Mouse (Mus musculus): ENCODE data around the gene Hcrtr1.

Hcrtr1 gene

DNA sequence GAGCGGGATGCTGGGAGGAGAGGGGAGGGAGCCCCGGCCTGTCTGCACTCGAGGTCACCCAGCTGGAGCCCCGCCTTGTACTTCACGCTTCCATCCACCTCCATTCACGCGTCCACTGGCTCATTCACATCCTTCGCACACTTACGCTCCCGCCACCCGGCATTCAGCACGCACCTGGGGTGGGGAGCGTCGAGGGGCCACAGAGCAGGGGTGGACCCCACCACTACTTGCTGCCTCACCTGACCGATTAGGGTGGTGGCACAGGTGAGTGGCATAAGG is at the start of gene Hcrtr1:
Gene Hcrtr1, minus strand, starts transcription at position 146 of the 279 bp plus-strand sequence.
- no peak for DNase-seq

DNA sequence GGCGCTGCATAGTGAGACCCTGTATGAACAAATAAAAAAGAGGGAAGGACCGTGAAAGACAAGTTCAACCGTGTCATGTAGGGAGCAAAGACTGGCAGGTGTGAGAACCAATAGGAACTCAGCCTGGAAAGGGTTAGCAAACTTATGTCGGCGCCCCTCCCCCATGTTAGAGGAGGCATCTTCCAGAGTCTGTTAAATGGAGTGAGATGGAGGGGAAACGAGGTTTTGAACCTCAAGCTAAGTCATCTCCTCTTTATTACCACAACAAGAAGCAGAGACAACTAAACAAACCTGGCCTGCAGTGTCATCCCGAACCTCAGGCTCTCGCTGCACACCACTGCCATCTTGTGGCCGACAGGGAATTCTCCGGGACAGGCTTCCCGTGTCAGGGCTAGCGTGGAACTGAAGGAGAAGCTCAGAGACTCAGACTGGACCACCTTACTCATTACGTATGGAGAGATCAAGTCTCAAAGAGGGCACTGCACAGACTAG is 49.7 kb upstream of the Hcrtr1 start:
- peak; percentile 35 to 67 for DNase-seq

DNA sequence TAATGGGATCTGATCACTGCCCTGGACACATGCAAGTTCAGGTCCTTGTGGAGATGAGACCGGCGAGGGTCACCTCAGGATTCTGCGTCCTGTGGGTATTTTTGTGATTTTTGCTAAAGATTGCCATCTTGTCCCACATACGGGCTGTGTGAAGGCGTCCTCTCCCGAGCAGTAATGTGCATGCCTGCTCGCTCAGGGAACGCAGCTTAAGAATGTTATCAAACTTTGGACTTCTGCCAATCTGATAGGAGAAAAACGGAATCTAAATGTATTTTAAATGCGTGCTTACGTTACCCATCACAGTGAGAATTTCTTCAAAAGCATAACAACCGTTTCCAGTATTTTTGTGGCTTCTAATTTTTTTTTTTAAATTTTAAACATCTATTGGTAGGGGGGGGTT is 47.7 kb upstream of the Hcrtr1 start:
- DNase-seq = no peak

DNA sequence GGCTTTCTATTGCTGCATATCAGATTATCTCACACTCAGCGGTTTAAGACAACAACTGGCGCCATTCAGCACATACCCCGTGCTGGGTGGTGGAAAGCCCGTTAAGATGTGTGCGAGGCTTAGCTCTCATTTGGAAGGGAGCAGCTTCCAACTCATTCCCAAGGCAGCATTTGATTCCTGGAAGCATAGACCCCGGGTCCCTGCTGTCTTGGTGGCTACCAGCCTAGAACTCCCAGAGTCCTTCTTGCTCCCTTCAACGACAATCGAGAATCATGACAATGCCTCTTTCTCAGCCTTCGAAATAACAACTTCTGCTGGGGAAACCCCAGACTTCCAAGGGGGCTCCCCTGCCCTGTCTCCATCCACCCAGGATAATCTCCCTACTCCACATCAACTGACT is 47.3 kb upstream of the Hcrtr1 start:
- DNase-seq = no peak

DNA sequence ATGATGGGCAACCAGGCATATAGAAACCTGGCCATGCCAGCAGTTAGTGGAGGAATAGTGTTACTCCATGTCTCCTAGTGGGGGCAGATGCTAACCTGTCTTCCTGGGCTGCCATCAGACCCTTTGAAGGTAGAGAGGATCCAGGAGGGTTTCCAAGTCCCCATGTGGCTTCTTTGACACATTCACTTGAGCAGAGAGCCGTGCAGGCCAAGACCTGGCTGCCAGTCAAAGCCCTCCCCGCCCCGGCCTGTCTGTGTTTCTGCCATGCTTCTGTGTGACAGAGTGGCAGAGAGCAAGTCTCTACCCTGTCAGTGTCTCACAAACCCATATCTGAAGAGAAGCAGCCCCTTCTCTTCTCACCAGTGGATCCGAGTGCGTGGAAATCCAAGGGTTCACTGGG is 44.7 kb upstream of the Hcrtr1 start:
- DNase-seq = no peak

DNA sequence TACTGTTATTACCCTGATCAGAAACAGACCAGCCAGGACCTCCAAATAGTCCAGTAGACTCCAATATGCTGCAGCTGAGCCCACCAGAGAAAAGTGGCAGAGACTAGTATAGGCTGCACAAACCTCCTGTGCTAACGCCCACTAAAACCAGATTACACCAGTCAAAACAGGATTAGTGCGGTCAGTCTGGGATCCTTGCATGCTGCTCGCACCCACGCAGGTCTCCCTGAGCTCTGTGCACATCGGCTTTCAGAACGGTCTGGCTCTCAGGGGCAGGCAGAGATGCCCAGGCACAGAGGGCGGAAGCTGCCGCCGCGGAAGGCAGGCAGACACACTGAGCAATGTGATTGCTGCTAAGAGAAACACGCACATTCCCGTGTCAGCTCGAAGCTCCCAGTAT is 43.9 kb upstream of the Hcrtr1 start:
- DNase-seq = no peak

DNA sequence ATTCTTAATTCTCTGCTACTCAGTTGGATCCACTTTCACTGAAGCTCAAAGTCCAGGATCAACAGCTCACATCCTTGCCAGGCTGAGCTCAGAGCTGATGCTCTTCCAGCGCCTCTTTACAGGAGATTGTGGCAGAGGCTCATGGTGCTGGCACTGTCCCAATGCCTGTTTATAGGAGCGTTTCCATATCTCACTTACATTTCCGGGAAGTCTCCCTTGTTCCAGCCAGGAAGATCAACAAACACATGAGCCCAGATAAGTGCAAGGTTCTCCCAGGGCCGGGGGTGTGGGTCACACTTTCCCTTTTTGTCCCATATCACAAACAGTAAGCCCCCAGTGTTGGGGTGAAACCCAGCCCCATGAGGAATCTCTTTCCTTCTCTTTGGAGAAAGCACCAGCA is 42.7 kb upstream of the Hcrtr1 start:
- DNase-seq = no peak

- DNase-seq = no peak
These were observed 41.9 kb upstream of the Hcrtr1 start for GRCm38 (mm10) chr4:130180909-130181602.

GRCm38 (mm10) chr4:130179876-130180275 is 40.7 kb upstream of the Hcrtr1 start:
- DNase-seq = no peak

- no peak for DNase-seq
These were observed 38.4 kb upstream of the Hcrtr1 start for GRCm38 (mm10) chr4:130177536-130177935.

DNA sequence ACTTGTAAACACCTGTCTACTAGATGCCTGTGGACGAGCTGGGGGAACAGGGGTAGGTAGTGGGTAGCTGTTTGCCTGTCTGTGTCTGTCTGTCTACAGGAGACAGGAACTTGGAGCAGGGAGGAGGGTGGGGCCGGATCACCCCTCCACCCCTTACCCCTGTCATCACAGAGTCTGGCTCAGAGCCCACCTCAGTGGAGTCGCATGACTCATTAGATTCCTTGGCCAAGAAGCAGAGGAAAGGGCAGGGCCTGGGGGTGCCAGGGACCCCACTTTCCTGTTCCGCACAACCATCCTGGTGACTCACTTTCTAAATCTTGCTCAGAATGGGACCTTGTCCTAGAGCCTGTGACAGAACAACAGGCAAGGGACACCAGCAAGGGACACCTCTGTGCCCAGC is 37.9 kb upstream of the Hcrtr1 start:
- DNase-seq = no peak

DNA sequence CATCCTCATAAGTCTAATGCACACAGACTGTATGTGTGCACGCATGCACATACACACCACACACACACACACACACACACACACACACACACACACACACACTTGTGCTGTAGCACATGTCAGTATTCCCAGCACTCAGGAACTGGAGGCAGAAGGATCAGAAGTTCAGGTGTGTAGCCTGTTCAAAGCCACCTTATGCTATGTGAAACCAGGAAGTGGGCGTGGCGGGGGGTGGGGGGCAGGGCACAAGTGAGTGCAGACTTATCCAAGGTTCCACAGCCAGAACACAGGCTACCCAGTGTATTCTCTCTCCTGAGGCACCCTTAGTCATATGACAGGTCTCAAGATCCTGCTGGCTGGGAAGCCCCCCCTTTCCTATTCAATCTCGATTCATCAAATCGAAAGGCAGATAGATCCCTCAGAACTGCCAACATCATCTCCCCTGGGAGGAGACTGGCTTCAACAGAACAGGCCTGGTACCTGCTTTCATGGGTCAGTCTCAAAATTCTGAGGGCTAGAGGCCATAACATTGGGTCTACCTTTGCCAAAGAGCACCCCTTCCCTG is 37.1 kb upstream of the Hcrtr1 start:
- no peak for DNase-seq

GRCm38 (mm10) chr4:130175072-130175711 is 36.0 kb upstream of the Hcrtr1 start, which contains the start of gene Tinagl1:
Gene Tinagl1 (minus strand): TSS chr4:130175122.
- no peak for DNase-seq

GRCm38 (mm10) chr4:130174335-130175031 is 35.3 kb upstream of the Hcrtr1 start:
- DNase-seq = no peak

DNA sequence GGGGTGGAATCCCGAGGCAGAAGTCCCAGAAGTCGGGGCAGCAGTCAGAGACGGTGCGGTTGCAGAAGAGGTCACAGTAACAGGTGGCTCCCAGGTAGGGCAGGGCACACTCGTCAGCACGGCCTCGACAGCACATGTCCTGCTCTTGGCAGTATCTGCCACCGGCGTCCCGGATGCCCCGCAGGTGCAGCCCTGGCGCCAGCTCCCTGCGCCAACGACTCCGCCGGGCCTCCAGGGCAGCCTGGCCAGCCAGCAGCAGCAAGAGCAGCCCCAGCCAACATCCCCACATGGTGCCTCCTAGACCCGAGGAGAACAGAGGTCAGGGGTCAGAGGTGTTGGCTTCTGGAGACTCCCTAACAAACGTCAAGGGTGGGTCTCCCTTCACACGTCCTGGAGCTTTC is 34.8 kb upstream of the Hcrtr1 start:
- DNase-seq = no peak

DNA sequence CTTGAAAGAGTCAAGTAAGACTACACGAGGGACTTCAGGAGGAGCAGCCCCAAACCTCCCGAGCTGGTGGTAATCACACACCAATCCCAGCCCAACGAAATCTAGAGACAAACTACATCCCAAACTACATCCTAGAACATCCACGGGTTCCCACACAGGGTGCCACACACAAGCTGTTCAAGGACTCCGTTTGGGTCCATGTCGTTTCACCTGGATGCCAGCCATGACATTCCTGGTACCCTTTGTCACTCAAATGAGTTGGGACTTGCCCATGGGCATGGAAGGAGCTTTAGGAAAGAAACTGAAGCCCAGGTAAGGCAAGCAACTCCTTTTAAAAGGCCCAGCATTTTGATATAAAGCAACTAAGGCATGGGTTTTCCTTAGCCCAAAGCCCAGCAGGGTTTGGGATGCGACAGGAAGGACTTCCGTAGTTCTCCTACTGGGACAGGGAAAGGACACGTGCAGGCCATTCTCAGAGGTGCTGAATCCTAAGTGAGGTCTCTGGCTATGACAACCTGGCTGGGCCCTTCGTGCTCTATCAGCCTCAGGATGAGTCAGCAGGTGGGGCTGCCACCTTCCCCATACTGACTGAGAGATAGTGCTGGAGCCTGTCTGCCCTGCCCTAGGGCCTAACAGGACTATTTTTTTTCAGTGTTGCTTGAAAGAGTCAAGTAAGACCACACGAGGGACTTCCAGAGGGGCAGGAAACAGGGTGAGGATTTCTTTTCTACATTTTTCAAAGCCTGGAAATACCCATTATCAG is 34.1 kb upstream of the Hcrtr1 start:
- no peak for DNase-seq

DNA sequence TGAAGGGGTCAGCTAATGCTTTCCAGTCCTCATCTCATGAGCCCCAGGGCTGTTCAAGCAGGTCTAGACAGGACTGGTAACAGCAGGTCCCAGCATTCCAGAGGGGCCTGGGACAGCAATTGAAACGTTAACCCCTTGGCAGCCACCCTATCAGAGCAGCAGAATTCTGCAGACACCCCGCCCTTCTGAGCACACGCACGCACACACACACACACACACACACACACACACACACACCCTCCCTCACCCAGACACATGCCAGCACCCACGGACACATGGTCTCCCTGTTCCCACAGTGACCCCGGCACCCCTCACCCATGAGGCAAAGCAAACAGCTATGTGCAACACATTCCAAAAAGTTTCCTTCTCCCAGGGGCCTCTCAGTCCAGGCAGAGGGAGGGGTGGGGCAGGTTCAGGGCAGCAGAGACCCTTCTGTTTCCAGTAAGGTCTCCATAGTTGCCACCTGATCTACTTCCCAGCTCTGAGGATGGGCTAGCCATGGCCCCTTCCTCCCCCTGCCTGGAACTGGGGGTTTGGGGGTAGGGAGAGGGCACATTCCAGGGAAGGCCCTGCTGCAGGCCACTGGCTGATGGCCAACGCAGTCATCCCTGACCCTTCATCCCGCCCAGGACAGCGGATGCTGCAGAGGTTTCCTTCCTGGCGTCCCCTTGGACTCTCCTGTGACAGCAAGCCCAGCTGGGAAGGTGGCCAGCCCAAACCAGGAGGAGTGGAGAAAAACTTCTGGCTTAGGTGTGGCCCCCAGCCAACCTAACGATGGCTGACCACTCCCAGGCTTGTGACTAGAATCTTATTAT is 33.0 kb upstream of the Hcrtr1 start:
- DNase-seq = no peak

DNA sequence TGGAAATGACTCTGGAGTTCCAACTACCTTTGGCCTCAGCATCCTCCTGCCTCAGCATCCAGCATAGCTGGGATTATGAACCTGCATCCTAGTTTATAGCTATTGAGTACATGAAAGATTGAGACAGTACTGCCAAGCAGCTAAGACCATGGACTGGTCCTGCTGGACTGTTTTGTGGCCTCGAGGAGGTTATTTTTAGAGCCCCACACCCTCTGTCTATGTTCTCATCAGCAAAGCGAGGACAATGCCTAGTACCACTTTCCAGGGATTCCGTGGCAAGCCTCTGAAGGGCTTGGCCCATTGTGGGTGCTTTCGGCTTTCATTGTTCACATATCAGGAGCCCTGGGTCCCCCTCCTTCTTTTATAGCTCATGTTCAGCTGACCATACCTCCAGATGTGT is 31.2 kb upstream of the Hcrtr1 start:
- no peak for DNase-seq

DNA sequence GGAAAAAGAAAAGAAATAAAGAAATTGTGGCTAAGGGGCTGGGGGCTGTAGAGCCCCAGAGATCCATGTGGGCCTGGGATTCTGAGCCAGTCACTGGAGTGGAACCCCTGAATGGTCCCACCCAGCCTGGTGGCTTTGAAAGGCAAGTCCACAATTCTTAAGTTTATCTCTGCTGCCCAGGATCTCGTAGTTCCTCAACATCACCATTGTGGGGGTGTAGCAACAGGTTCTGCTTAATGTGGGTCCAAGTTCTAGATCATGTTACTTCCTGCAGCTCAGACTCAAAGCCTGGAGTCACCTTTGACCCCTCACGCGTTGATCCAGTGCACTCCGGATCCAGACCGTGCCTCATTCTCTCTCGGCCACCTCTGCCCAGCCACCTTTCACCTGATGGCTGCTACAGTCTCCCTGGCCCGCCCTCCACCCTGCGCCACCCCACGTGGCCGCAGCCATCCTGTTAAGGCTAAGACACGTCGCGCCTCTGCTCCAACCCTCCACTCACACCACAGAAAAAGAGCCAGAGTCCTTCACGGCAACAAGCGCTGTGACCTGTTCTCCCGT is 30.3 kb upstream of the Hcrtr1 start:
- DNase-seq = no peak

DNA sequence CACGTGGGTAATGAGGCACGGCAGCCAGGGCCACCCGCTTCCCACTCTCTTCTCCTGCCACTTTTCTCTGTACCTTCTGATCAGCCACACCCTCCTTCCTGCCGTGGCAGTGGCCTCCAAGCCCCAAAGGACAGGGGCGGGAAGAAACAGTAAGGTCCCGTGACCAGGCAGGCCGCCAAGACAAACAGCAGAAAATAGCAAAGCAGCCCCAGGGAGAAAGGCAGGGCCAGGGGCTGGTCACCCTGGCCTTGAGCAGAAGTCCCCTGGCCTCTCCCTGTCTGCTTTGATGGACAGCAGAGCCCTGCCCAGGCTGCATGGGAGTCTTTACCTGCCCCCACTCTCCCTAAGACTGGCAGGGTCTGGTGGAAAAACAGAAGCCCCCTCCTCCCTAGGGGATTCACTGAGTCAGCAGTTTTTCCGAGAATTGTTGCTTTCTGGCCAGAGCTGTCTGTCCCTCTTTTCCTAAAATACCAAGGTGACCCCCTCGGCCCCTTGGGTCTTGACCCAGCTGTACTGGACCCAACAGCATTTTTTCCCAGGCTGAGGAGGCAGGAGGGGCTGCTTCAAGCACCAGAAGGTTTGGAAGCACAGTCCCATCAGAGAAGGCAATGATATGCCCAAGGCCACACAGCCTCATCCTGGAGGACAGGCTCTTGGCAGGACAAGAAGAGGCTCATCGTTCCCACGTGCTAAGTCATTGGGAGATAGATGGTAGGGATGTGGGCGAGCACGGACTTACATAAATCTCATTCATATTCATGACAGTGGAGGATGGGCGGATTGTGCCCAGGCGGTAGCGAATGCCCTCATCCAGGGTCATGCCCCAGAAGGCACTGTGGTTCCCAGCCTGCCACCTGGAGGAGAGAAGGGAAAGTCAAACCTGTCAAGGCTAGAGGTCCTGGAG is 29.4 kb upstream of the Hcrtr1 start:
- peak; percentile 24 to 25 for DNase-seq

DNA sequence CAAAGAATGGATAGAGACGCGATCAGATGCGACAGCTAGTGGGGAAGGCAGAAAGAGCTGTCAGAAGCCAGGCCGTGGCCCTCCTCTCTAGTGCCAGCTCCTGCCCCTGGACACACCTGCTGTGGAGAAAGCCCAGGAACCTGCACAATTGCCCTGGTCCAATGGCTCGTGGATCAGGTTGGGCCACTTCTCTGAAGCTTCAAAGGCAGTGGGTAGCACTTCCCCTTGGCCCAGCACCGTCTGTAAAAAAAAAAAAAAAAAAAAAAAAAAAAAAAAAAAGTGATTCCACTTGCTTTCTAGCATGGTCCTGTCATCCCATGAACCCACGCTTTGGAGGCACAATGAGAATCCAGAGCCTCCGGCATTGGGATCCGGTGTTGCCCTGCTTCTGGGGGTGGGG is 28.7 kb upstream of the Hcrtr1 start:
- no peak for DNase-seq

All from spleen, adult 18-20 months (tissue).